Mouse (Mus musculus) heart, embryonic 14.5 days (tissue): ENCODE results near the gene Krt31. TPM values are rescaled to one million over a fixed set of nuclear protein-coding genes. Genes with fewer than 3 reads are reported as not detected.

Source experiments
- ATAC-seq: fragments of 200-750 bp; cut with Nextera tagmentation; 2 replicates; pipeline ENCODE4 v1.8.0; 2017; ENCODE audit warnings: low read depth, moderate TSS enrichment; ENCODE audit not compliant: insufficient number of reproducible peaks, insufficient read depth, low FRiP score
- H3K27ac ChIP-seq, 2 experiments: fragments of 200-500 bp in 1 of 2; fragments of 300-500 bp in 1 of 2; sonication (generic) in 1 of 2; replicated peaks in 1 of 2; 2 replicates each; pipeline ENCODE4 v1.5.1; 2012 to 2014; ENCODE audit warnings: low read depth in 2 of 2, low read length in 2 of 2, control low read depth in 1 of 2, mild to moderate bottlenecking in 1 of 2, mixed read lengths in 1 of 2; ENCODE audit not compliant: control insufficient read depth in 1 of 2, insufficient read depth in 1 of 2
- H3K27me3 ChIP-seq: fragments of 300-500 bp; sonication (generic); 2 replicates; pipeline ENCODE4 v1.6.1; 2014; ENCODE audit warnings: mild to moderate bottlenecking, low read length, control low read depth; ENCODE audit not compliant: control insufficient read depth, insufficient read depth
- H3K36me3 ChIP-seq: fragments of 300-500 bp; sonication (generic); 2 replicates; pipeline ENCODE4 v1.6.1; 2014; ENCODE audit warnings: mild to moderate bottlenecking, control low read depth, low read length, mixed read lengths; ENCODE audit not compliant: control insufficient read depth, insufficient read depth
- H3K4me1 ChIP-seq, 2 experiments: fragments of 200-500 bp in 1 of 2; fragments of 300-500 bp in 1 of 2; sonication (generic) in 1 of 2; 2 replicates each; pipeline ENCODE4 v1.6.1; 2012 to 2014; ENCODE audit warnings: low read length in 2 of 2, control low read depth in 1 of 2, mixed read lengths in 1 of 2; ENCODE audit not compliant: control insufficient read depth in 2 of 2, insufficient read depth in 2 of 2
- H3K4me2 ChIP-seq: fragments of 300-500 bp; sonication (generic); 2 replicates; pipeline ENCODE4 v1.6.1; 2014; ENCODE audit warnings: mild to moderate bottlenecking, low read length
- H3K4me3 ChIP-seq, 2 experiments: fragments of 200-500 bp in 1 of 2; fragments of 300-500 bp in 1 of 2; sonication (generic) in 1 of 2; 2 replicates each; pipeline ENCODE4 v1.5.1; 2012 to 2014; ENCODE audit warnings: low read length in 2 of 2, mild to moderate bottlenecking in 2 of 2, control low read depth in 1 of 2, low read depth in 1 of 2, moderate library complexity in 1 of 2; ENCODE audit not compliant: control insufficient read depth in 1 of 2, insufficient read depth in 1 of 2
- H3K9ac ChIP-seq: fragments of 300-500 bp; sonication (generic); 2 replicates; pipeline ENCODE4 v1.6.1; 2014; ENCODE audit warnings: mild to moderate bottlenecking, low read length
- H3K9me3 ChIP-seq: fragments of 300-500 bp; sonication (generic); 2 replicates; pipeline ENCODE4 v1.6.1; 2016; ENCODE audit warnings: low read length, control low read depth; ENCODE audit not compliant: control insufficient read depth
- WGBS: fragments of 180-500 bp; shearing (Covaris S2); extraction: QIAGEN DNeasy Blood & Tissue Kit; methylation state at CpG from one replicate; pipeline ENCODE4 v1.1.7; 2014; 5-methylcytosine and 5-hydroxymethylcytosine counted together
- polyA plus RNA-seq: library from polyadenylated mRNA; unstranded; fragments of >200 nt; fragmentation: Nextera tagmentation; extraction: Ambion mirVana; gene quantifications from 2 replicates; pipeline ENCODE4 v1.2.1, GENCODE M21; 2014

Krt31 gene
- polyA plus RNA-seq, 1 experiment from 2014 or later = not detected

DNA sequence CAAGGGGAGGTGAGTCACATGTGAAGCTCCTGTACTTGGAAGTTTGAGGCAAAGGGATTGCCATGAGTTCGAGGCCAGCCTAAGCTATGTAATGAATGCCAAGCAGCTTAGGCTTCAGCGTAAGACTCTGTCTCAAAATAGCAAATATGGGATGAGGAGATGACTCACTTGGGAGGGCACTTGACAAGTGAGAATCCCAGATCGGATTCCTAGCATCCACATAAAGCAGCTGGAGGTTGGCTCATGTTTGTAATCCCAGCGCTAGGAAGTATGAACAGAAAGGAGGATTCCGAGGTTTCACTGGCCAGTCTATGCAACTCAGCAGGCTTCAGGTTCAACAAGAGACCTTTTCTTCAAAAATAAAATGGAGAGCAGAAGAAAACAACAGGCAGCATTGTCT lies 28.9 kb downstream of the Krt31 start:
- Histone ChIP-seq H3K36me3 (no peaks in the 10 kb centered on the region), H3K4me2 (no peak overlapping the region), H3K27me3 (no peaks in the 10 kb centered on the region), H3K27ac (no peak overlapping the region), H3K4me1 (no peaks in the 10 kb centered on the region), H3K9me3 (no peaks in the 10 kb centered on the region), H3K4me3 (no peak overlapping the region), H3K9ac (no peak overlapping the region)
- ATAC-seq = no peak
- 51% methylated on average over 5 of the region's 5 CpGs for WGBS

DNA sequence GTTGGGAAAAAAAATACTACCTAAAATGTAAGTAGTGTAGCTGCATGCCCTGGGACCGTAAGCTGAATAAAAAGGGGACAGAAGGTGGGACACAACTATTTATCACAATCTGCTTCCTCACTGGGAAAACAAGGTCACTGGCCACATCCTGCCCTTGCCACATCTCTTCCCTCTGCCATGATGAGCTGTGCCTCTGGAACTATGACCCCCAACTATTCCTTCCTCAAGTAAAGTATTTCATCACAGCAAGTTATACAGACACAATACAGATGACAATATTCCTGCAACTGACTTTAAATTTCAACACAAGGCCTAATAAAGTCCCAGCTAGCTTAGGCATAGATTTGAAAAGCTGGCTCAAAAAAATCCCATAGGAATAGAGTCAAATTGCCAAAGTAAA lies 30.9 kb downstream of the Krt31 start:
- Histone ChIP-seq H3K36me3 (no peaks in the 10 kb centered on the region), H3K27ac (no peak overlapping the region), H3K9me3 (no peaks in the 10 kb centered on the region), H3K4me2 (no peak overlapping the region), H3K4me3 (no peak overlapping the region), H3K27me3 (no peaks in the 10 kb centered on the region), H3K4me1 (no peaks in the 10 kb centered on the region), H3K9ac (no peak overlapping the region)
- no peak for ATAC-seq
- 66% methylated on average over 1 of the region's 1 CpGs for WGBS

DNA sequence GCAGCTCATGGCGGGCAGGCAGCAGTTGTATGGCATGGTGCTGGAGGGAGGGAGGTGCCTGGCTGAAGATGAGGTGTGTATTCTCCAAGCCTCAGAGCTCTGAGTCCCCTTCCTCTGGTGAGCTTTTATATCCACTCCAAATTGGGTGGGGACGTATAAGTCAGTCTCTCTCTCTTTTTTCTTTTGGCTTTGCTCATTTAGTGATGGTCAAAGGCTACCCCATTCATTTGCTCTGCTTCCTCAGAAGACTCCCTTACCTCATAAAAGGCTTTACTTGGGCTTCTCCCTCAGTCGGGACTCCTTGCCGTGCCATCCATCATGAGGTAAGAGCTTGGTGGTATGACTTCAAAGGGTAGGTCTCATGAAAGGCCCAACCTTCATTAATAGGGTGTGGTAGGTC lies 34.2 kb downstream of the Krt31 start, which contains the start of gene Krt33a:
Gene Krt33a (minus strand): TSS at position 101 of the 400 bp plus-strand sequence.
- H3K27me3 ChIP-seq = no peaks in the 10 kb centered on the region
- ATAC-seq = no peak
- H3K4me1 ChIP-seq = no peaks in the 10 kb centered on the region
- H3K9me3 ChIP-seq = no peaks in the 10 kb centered on the region
- H3K4me2 ChIP-seq = no peak within 1 kb of the TSS
- H3K27ac ChIP-seq = no peak within 1 kb of the TSS
- H3K4me3 ChIP-seq = no peak within 1 kb of the TSS
- 83% methylated on average over 4 of the region's 4 CpGs for WGBS
- H3K9ac ChIP-seq = no peak within 1 kb of the TSS
- no peaks in the 10 kb centered on the region for H3K36me3 ChIP-seq

DNA sequence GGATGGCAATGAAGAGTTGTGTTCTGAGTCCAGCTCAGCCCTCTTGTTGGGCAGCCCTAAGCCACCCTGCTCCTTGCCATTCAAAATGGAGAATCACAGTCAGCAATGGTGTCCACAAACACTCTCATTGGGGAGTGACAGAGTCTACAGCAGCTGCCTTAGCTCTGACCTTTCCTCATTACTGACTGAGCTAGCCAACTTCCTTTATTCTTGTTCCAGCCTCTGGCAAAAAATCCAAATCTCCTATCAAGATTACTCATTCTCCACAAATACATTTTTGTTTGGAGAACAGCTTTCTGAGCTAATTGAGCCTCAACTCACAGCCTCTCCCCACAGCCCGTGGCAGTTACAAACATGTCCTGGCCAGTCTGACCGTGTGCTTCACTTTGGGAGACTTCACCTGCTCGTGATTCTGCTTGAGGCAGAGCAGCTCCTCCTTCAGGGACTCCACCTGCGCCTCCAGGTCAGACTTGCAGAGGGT lies 36.6 kb downstream of the Krt31 start:
- Histone ChIP-seq H3K4me2 (no peak overlapping the region), H3K4me3 (no peak overlapping the region), H3K4me1 (no peaks in the 10 kb centered on the region), H3K27ac (no peak overlapping the region), H3K36me3 (no peaks in the 10 kb centered on the region), H3K27me3 (no peaks in the 10 kb centered on the region), H3K9me3 (no peaks in the 10 kb centered on the region), H3K9ac (no peak overlapping the region)
- 74% methylated on average over 4 of the region's 4 CpGs for WGBS
- ATAC-seq = no peak

DNA sequence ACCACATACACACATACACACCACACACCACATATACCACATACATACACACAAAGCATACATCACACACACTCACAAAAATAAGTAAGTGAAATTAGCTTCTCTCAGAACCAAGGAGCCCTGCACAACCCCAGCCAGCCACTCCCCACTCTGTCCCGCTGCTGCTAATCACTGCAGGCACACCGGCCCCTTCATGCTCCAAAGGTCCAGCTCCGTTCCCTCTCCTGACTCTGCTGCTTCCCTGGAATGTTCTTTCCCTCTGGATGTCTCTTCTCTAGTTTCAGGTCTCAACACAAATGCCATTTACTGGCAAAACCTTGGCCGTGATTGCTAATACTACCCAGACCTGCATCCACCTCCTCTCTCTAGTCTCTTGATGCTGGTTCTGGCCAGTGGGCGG lies 39.7 kb downstream of the Krt31 start:
- H3K27ac ChIP-seq = no peak overlapping the region
- no peak overlapping the region for H3K9ac ChIP-seq
- WGBS = 73% methylated on average over 5 of the region's 5 CpGs
- H3K4me3 ChIP-seq = no peak overlapping the region
- H3K4me2 ChIP-seq = no peak overlapping the region
- H3K4me1 ChIP-seq = no peaks in the 10 kb centered on the region
- no peak for ATAC-seq
- H3K9me3 ChIP-seq = no peaks in the 10 kb centered on the region
- H3K27me3 ChIP-seq = no peaks in the 10 kb centered on the region
- no peaks in the 10 kb centered on the region for H3K36me3 ChIP-seq

- no peak for ATAC-seq
- Histone ChIP-seq H3K4me1 (no peaks in the 10 kb centered on the region), H3K27me3 (no peaks in the 10 kb centered on the region), H3K9me3 (no peaks in the 10 kb centered on the region), H3K27ac (no peak overlapping the region), H3K4me3 (no peak overlapping the region), H3K9ac (no peak overlapping the region), H3K36me3 (no peaks in the 10 kb centered on the region), H3K4me2 (no peak overlapping the region)
- WGBS = 66% methylated on average over 5 of the region's 5 CpGs
Observed at GRCm38 (mm10) chr11:100008336-100008735, 42.0 kb downstream of the Krt31 start.

GRCm38 (mm10) chr11:100006624-100007023 lies 43.7 kb downstream of the Krt31 start:
- Histone ChIP-seq H3K27ac (no peak overlapping the region), H3K9ac (no peak overlapping the region), H3K4me2 (no peak overlapping the region), H3K4me1 (no peaks in the 10 kb centered on the region), H3K9me3 (peaks cover 7% of the 10 kb centered on the region; the same call in 1 of the 2 replicates), H3K4me3 (no peak overlapping the region), H3K27me3 (no peaks in the 10 kb centered on the region), H3K36me3 (no peaks in the 10 kb centered on the region)
- ATAC-seq = no peak
- 49% methylated on average over 3 of the region's 3 CpGs for WGBS

- Histone ChIP-seq H3K4me1 (no peaks in the 10 kb centered on the region), H3K36me3 (no peaks in the 10 kb centered on the region), H3K27me3 (no peaks in the 10 kb centered on the region), H3K9ac (no peak overlapping the region), H3K9me3 (peaks cover 10% of the 10 kb centered on the region; the same call in 1 of the 2 replicates), H3K4me2 (no peak overlapping the region), H3K4me3 (no peak overlapping the region), H3K27ac (no peak overlapping the region)
- no peak for ATAC-seq
- WGBS = 88% methylated on average over 8 of the region's 8 CpGs
Observed at GRCm38 (mm10) chr11:100005905-100006304, 44.4 kb downstream of the Krt31 start.
